Mouse (Mus musculus): ENCODE measurements around the gene Metap1. TPM values are rescaled to one million over a fixed set of nuclear protein-coding genes. Genes with fewer than 3 reads are reported as not detected.

Gene Metap1
- total and polyA plus RNA-seq, 2 experiments from 2014 or later: 49.8 to 50.7 TPM

- ATAC-seq (ENCODE audit: low FRiP score): no peak
- no peak for TF ChIP-seq CTCF (IDR thresholded peaks at IDR 0.05)
- no peaks in the 10 kb centered on the region for H3K9me3 ChIP-seq (ENCODE audit: low read length)
- DNase-seq (ENCODE audit: low spot score): no peak
- H3K36me3 ChIP-seq (ENCODE audit: insufficient read depth, low read length): no peaks in the 10 kb centered on the region
- whole genome bisulfite sequencing: 89% methylated on average over 11 of the region's 11 CpGs
- no peak overlapping the region for H3K4me3 ChIP-seq (ENCODE audit: low read depth, low read length)
- no peak overlapping the region for H3K27ac ChIP-seq (ENCODE audit: low read depth, low read length)
- H3K9ac ChIP-seq (replicated peaks; ENCODE audit: low read length, poor library complexity, severe bottlenecking): no peak overlapping the region
- no peaks in the 10 kb centered on the region for H3K4me1 ChIP-seq (ENCODE audit: insufficient read depth, low read length)
- H3K4me2 ChIP-seq (ENCODE audit: low read depth, low read length, poor library complexity, severe bottlenecking): no peak overlapping the region
- H3K27me3 ChIP-seq (ENCODE audit: insufficient read depth, low read length): no peaks in the 10 kb centered on the region
Measured at GRCm38 (mm10) chr3:138495166-138496145, 6.1 kb upstream of the Metap1 start.

DNA sequence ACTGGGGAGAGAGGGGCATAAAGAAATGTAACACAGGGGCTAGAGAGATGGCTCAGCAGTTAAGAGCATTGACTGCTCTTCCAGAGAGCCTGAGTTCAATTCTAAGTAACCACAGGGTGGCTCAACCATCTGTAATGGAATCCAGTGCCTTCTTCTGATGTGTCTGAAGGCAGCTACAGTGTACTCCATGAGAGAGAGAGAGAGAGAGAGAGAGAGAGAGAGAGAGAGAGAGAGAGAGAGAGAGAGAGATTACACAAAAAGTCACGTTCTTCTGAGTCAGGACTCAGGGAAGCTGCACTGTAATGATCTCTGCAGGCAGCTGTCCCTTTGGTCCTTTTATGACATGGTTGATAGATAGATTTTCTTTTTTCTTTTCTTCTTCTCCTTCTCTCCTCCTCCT is 5.2 kb upstream of the Metap1 start:
- H3K4me2 ChIP-seq (ENCODE audit: low read depth, low read length, poor library complexity, severe bottlenecking): no peak overlapping the region
- no peak overlapping the region for H3K4me3 ChIP-seq (ENCODE audit: low read depth, low read length)
- no peak for TF ChIP-seq CTCF (IDR thresholded peaks at IDR 0.05)
- H3K9ac ChIP-seq (replicated peaks; ENCODE audit: low read length, poor library complexity, severe bottlenecking): no peak overlapping the region
- no peak overlapping the region for H3K27ac ChIP-seq (ENCODE audit: low read depth, low read length)
- no peaks in the 10 kb centered on the region for H3K9me3 ChIP-seq (ENCODE audit: low read length)
- no peak for DNase-seq (ENCODE audit: low spot score)
- no peaks in the 10 kb centered on the region for H3K27me3 ChIP-seq (ENCODE audit: insufficient read depth, low read length)
- no peaks in the 10 kb centered on the region for H3K36me3 ChIP-seq (ENCODE audit: insufficient read depth, low read length)
- 55% methylated on average over 1 of the region's 1 CpGs for WGBS
- no peaks in the 10 kb centered on the region for H3K4me1 ChIP-seq (ENCODE audit: insufficient read depth, low read length)
- ATAC-seq (ENCODE audit: low FRiP score): no peak

- H3K4me3 ChIP-seq (ENCODE audit: low read depth, low read length): no peak overlapping the region
- H3K27ac ChIP-seq (ENCODE audit: low read depth, low read length): no peak overlapping the region
- DNase-seq (ENCODE audit: low spot score) (no peak), ATAC-seq (ENCODE audit: low FRiP score) (no peak)
- no peak overlapping the region for H3K4me2 ChIP-seq (ENCODE audit: low read depth, low read length, poor library complexity, severe bottlenecking)
- H3K36me3 ChIP-seq (ENCODE audit: insufficient read depth, low read length): no peaks in the 10 kb centered on the region
- H3K4me1 ChIP-seq (ENCODE audit: insufficient read depth, low read length): no peaks in the 10 kb centered on the region
- WGBS: 82% methylated on average over 3 of the region's 3 CpGs
- no peak overlapping the region for H3K9ac ChIP-seq (replicated peaks; ENCODE audit: low read length, poor library complexity, severe bottlenecking)
- no peaks in the 10 kb centered on the region for H3K27me3 ChIP-seq (ENCODE audit: insufficient read depth, low read length)
- no peak for TF ChIP-seq CTCF (IDR thresholded peaks at IDR 0.05)
- no peaks in the 10 kb centered on the region for H3K9me3 ChIP-seq (ENCODE audit: low read length)
Measured at GRCm38 (mm10) chr3:138493668-138494067, 4.4 kb upstream of the Metap1 start.

GRCm38 (mm10) chr3:138490034-138490337 is 671 bp upstream of the Metap1 start:
- TF ChIP-seq CTCF (IDR thresholded peaks at IDR 0.05): no peak

DNA sequence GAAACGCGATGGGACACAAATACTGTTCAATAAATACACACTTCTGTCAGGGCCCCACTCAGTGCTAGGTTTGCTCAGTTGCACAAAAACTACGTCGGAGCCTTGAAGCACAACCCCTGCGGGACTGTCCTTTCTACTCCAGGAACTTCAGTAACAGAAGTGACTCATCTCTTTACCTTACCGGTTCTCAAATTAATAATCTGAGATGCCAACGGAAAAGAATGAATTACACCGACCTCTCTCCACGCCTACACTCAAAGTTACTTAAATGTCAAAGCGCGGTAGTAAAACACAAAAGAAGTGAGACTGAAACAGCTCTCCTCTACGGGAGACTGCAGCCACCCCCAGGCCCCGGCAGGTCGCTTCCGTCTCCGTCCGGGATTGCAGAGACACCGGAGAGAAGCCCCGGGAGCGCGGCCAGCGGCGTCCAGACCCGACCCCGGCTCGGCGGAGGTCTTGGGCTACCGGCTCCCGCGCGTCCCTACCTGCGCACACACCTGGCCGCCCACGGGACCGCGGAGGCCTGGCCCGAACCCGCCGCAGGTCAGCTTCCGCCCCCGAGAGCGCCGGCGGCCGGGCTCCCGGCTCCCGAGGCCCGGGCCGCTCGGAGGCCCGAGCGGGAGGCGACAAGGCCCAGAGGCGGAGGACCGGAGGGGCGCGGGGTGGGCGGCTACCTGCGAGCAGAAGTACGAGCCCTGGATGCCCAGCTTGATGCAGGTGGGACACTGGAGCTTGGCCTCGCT is 560 bp downstream of the Metap1 start:
- no peak for DNase-seq (ENCODE audit: low spot score)
- Histone ChIP-seq H3K4me1 (ENCODE audit: insufficient read depth, low read length) (no peaks in the 10 kb centered on the region; the same call in 1 of the 2 replicates), H3K9ac (replicated peaks; ENCODE audit: low read length, poor library complexity, severe bottlenecking) (peak overlapping the region; percentile 86), H3K27me3 (ENCODE audit: insufficient read depth, low read length) (no peaks in the 10 kb centered on the region), H3K27ac (ENCODE audit: low read depth, low read length) (peak overlapping the region; percentile 57), H3K4me3 (ENCODE audit: low read depth, low read length) (peak overlapping the region; percentile 93), H3K9me3 (ENCODE audit: low read length) (no peaks in the 10 kb centered on the region), H3K36me3 (ENCODE audit: insufficient read depth, low read length) (no peaks in the 10 kb centered on the region), H3K4me2 (ENCODE audit: low read depth, low read length, poor library complexity, severe bottlenecking) (peak overlapping the region; percentile 79)
- ATAC-seq (ENCODE audit: low FRiP score): no peak
- under 1% methylated on average over 50 of the region's 61 CpGs for WGBS
- no peak for TF ChIP-seq CTCF (IDR thresholded peaks at IDR 0.05)

More at GRCm38 (mm10) chr3:138490034-138490337, 671 bp upstream of the Metap1 start:
- no peaks in the 10 kb centered on the region for H3K36me3 ChIP-seq (ENCODE audit: insufficient read depth, low read length)
- no peaks in the 10 kb centered on the region for H3K27me3 ChIP-seq (ENCODE audit: insufficient read depth, low read length)
- ATAC-seq (ENCODE audit: low FRiP score): peak; percentile 17; the same call in 1 of the 2 replicates
- no peaks in the 10 kb centered on the region for H3K9me3 ChIP-seq (ENCODE audit: low read length)
- no peak for DNase-seq (ENCODE audit: low spot score)
- no peaks in the 10 kb centered on the region; the same call in 1 of the 2 replicates for H3K4me1 ChIP-seq (ENCODE audit: insufficient read depth, low read length)
- H3K4me3 ChIP-seq (ENCODE audit: low read depth, low read length): peak overlapping the region; percentile 93
- no peak overlapping the region for H3K27ac ChIP-seq (ENCODE audit: low read depth, low read length)
- WGBS: 28% methylated on average over 6 of the region's 6 CpGs
- peak overlapping the region; percentile 79 for H3K4me2 ChIP-seq (ENCODE audit: low read depth, low read length, poor library complexity, severe bottlenecking)
- H3K9ac ChIP-seq (replicated peaks; ENCODE audit: low read length, poor library complexity, severe bottlenecking): peak overlapping the region; percentile 86; the same call in 1 of the 2 replicates
